Mouse (Mus musculus): ENCODE measurements around the gene Gsk3a.

Gene Gsk3a

GRCm38 (mm10) chr7:25250141-25250972 lies 12.7 kb upstream of the Gsk3a start, which contains the start of gene Erf:
TSS of gene Erf (minus strand) at chr7:25250761.
- peak; percentile 94 for DNase-seq (ENCODE audit: low read depth, low spot score)

- peak; percentile 87 for DNase-seq (ENCODE audit: low read depth, low spot score)
Observed at GRCm38 (mm10) chr7:25249314-25250140, 11.9 kb upstream of the Gsk3a start.

GRCm38 (mm10) chr7:25248846-25249313 lies 11.2 kb upstream of the Gsk3a start:
- peak; percentile 48 for DNase-seq (ENCODE audit: low read depth, low spot score)

- DNase-seq (ENCODE audit: low read depth, low spot score): peak; percentile 58
Observed at GRCm38 (mm10) chr7:25248018-25248647, 10.5 kb upstream of the Gsk3a start.

DNA sequence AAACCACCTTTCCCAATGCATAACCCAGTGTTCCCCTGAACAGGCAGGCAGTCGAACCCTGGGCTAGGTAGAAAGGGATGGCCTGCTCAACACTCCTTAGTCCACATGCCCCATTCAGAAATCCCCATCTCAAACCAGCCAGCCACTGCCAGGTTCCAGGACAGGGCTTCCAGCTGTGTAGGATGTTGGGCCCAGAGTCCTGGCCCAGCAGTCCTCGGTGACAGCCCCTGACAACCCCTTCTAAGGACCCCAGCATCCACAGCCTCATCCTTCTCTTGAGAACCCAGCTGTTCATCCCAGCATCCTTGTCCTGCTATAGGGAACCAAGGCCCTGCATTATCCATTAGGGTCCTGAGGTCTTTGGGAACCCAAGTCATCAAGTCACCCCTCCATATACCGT lies 9.8 kb upstream of the Gsk3a start:
- no peak for DNase-seq (ENCODE audit: low read depth, low spot score)

GRCm38 (mm10) chr7:25246759-25247137 lies 9.1 kb upstream of the Gsk3a start:
- no peak for DNase-seq (ENCODE audit: low read depth, low spot score)

- DNase-seq (ENCODE audit: low read depth, low spot score): no peak
Observed at GRCm38 (mm10) chr7:25246079-25246758, 8.6 kb upstream of the Gsk3a start.

DNA sequence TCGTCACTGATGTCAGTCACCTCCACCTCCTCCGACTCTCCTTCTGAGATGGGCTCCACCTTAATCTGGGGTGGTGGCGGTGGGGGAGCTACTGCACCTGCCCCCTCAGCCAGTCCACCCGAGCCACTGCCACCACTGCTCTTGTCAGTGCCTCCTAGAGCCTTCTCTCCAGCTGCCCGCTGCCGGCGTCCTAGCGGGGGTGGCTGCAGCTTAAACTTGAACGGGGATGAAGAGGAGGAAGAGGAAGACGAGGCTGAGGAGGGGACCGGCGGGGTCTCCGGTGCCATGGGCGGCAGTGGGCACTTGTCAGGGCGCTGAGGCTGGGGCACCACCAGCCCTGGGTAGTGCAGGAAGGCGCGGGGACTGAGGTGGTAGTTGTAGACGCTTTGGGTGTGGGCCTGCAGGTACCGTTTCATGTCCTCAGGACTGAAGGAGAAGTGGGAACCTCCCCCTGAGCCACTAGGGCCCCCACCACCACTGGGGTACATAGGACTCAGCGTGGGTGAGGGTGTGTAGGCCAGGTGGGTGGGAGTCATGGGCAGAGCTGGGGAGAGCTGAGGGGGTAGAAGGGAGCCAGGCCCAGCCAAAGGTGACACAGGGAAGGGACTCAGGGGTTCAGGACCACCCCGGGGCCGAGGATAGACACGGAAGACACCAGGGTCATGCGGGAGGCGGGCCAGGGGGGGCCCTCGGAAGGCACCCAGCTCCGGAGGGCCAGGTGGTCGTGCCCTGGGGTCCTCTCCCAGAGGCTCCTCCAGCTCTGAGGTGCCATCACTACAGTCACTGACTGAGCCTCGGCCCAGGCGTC lies 7.1 kb upstream of the Gsk3a start:
- DNase-seq (ENCODE audit: low read depth, low spot score): no peak

DNA sequence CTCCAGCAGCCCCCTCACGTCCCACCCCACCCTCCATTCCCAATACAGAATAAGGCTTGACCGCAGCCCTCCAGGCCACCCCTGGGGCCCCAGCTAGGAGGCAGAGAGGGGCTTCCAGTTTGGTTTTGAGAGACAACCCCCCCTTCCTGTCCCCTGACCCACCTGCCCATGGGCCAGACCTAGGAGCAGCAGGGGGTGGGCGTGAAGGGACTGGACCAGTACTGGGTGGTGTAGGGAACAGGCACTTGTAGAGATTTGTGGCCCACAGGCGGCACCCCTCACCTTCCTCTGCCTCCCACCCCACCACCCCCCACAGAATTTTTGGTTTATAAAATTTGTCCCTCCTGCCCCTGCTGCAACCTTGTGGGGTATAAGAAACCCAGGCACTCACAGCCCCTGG lies 5.7 kb upstream of the Gsk3a start:
- no peak for DNase-seq (ENCODE audit: low read depth, low spot score)

GRCm38 (mm10) chr7:25241062-25241461 lies 3.4 kb upstream of the Gsk3a start:
- DNase-seq (ENCODE audit: low read depth, low spot score): peak; percentile 44

DNA sequence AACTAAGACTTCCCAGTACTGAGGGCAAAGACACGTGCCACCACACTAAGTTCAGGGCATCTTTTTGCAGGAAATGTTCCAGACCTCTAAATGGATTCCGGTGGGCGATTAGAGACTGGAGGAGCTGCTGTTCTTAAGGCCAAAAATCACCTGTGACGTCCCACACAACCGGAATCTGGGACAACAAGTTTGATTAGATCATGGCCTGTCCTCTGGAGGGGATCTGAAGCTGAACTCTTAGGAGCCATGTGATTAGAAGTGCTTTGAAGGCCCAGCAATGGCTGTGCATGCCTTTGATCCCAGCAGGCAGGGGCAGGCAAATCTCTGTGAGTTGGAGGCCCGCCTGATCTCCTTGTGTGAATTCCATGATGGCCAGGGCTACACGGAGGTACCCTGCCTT lies 3.0 kb upstream of the Gsk3a start:
- DNase-seq (ENCODE audit: low read depth, low spot score): no peak

DNA sequence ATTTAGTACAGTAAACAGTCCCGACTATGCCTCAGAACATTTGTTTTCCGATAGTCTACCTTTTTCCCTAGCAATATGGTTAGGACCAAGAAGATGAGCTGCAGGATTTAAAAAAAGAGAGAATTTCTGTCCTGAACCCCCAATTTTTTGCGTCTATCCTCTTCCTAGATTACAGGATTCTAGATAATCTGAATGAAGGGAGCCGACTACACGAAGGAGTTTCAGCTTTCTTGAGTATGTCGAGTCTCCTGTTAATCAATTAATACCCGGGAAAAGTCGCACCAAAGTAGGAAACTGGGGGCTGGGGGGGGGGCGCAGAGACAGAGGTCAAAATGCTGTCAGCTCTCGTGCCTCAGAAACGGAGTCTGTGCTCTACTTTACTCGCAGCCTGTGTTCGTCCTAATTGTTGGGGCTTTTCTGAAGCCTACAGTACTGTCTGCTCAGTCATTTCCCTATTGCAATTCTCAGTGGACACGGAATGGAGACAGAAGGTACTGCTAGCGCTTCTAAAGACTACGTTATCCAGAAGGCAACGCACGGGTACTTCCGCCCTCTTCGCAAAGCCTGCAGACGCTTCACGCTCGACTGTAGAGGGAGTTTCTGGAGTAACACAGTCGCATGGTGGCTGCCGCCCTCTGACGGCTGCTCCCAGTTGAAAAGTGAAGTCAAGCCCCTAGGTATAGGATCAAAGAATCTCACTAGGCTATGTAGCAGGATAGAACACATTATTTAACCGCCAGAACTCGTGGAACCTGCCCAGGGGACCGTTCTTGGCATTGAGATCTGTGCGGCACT lies 1.4 kb upstream of the Gsk3a start:
- peak; percentile 91 for DNase-seq (ENCODE audit: low read depth, low spot score)

DNA sequence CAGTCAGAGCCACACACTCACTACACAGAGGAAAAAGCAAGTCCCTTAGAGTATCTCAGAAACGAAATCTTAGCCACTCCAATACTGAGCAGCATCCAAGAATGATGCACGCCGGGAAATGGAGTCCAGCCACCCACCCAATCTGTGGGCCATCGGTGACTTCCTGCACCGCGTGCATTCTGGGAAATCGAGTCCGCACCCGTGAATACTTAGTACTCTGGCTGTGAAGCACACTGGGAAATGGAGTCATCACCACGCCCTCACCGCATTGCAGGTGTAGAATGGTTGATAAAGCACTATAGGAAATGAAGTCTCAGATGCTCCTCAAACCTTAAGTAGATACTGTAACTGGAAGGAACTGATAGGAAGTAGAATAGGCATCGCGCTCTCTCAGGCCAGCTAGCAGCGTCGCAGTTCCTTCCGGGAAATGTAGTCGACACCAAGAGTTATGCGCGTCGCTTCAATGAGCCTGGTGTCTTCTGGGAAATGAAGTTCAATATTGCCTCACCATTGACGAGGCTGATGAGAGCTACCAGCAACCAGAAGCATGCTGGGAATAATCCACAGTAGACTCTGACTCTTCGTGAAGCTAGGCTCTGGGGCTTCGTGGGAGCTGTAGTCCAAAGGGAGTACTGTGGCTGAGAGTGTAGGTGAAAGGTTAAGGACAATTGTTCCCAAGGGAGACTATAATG lies 510 bp upstream of the Gsk3a start:
- DNase-seq (ENCODE audit: low read depth, low spot score): peak; percentile 95

DNA sequence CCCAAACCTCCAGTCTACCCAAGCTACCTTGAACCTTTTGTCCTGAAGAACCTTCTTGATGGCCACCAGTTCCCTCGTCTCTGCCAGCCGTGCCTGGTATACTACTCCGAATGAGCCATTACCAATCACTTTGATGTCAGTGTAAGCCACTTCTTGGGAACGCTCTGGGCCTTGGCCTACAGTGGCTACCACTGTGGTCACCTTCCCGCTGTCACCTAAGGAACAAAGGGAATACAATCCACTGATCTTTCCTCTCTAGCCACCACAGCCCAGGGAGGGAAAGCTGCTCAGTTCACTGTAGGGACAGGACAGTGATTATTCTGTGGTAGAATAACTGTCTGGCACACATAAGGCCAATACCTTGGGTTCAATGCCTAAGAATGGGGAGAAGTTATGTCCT lies 2.1 kb downstream of the Gsk3a start:
- DNase-seq (ENCODE audit: low read depth, low spot score): no peak

DNA sequence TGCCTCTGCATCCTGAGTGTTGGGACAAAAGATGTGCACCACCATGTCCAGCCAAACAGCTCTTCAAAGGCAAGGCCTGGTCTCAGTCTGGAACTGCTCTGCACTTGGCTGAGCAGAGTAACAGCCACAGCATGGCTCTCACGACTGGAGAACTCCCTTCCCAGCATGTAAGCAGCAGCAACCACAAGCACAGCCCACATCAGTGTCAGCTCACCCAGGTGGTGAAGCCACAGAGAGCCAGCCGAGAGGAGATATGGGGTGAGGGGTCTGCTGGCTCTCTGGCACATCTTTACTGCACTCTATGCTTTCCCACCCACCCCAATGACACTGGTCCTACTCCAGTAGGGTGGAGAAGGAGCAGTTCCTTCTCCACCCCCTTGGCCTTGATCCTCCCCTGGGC lies 4.6 kb downstream of the Gsk3a start:
- DNase-seq (ENCODE audit: low read depth, low spot score): no peak

GRCm38 (mm10) chr7:25232101-25232648 lies 5.5 kb downstream of the Gsk3a start:
- no peak for DNase-seq (ENCODE audit: low read depth, low spot score)

DNA sequence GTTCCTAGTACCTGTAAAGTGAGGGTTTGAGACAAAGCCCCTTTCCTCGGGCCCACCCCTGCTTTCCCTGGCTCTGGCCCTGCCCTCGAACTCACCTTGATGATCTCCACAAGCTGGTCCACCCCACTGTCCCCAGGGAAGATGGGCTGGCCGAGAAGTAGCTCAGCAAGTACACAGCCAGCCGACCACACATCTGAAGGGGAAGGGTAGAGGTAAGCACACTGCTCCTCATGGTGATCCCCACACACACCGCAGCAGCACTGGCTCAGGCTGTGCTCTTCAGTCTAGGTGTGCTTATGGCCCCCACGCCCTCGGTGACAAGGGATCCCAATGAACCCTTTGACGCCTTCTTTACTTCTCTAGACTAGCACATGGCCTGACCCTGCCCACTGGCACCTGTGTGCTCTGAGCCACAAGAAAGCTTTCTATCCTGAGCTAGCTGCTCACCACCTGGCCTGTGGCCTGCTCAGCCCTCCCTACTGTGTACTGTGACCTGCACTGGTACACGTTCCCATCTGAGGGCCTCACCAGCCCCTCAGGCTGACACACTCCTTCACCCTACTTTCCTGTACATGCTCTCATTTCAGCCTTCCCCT lies 6.9 kb downstream of the Gsk3a start:
- DNase-seq (ENCODE audit: low read depth, low spot score): no peak

DNA sequence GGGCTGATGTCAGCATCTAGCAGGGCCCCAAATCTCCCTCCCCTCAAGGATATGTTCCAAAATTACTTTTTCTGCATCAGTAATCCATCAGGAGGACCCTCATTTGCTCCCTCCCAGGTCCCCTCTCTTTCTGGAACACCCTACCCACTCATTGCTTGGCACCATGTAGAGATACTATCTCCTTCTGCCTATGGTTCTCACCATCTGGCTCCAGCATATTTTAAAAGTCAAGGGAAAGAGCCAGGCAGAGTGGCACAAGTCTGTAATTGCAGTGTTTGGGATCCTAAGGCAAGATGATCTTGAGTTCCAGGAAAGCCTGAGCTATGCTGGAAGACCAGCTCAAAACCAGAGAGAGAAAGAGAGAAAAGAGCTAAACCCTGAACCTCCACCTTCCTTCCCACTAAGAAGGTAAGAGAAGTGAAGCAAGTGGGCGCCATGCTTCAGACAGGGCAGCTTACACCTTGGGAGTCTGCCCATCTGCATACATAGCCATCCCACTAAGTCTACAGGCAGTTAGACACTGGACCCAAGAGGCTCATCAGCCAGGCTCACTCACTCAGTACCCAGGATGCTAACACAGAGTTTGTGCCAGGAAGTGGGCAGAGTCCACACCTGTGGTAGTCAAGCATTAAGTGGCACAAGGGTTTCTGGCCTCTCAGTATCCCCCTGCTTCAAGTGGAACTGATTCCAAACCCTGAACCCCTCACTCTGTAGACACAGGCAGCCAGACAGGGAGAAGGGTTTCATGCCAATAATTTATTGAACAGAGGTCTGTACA lies 9.9 kb downstream of the Gsk3a start:
- no peak for DNase-seq (ENCODE audit: low read depth, low spot score)

Measured in mesoderm, embryonic 11.5 days (tissue).